Comparison of ENCODE assay signal across 16 mouse cellular contexts in the genomic region with DNA sequence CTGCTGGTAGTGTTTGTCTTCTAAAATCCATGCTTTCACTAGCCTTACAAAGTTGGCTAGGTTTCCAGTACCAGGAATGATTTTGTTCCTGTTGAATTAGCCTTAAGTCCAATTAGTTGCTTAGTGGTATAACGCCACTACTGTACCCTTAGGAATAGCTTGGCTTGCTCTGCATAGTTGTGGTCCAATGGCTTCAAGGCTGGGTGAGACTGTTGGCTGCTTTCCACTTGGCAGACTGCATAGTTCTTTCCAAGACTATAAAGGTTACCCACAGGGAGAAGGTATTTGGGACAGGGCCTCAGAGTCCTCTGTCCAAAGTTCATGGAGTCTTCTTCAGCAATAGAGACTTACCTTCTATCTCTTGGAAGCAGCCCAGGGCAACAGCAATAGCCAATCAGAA.
DNase-seq lines count a peak whose midpoint lies in the region; ATAC-seq lines count a peak whose summit lies in the region.
"Had no signal": no experiment of that assay in that cellular context is flagged by ENCODE, and none has a peak within 500 bp of the region (broad histone marks: within the 10 kb centered on the region; RNA-seq: fewer than 3 reads in every experiment).

No protein-coding gene starts in this region.

- DNase-seq in cerebellum, postnatal 10 days: peak; percentile 10 to 19
- no peak for DNase-seq in cerebellum, postnatal 25 days
- DNase-seq in kidney, adult 18-20 months: peak; percentile 74
- peak; percentile 30 for DNase-seq in adipocyte (ENCODE audit: low spot score)
- peak; percentile 62 for DNase-seq in heart, postnatal 4 days
- no peak for DNase-seq in thymus, postnatal 36 days
- DNase-seq in urinary bladder, adult 2 months (ENCODE audit: low spot score): no peak
- DNase-seq: cerebellum, adult 2 months; lung, embryonic 14.5 days; right cerebral cortex, adult 18-20 months had no signal

- no peaks in the 10 kb centered on the region for H3K9me3 ChIP-seq in kidney, embryonic 16.5 days (ENCODE audit: low read length)
- H3K9me3 ChIP-seq: embryonic facial prominence, embryonic 15.5 days; midbrain, embryonic 10.5 days had no signal

- no peak overlapping the region for H3K4me2 ChIP-seq in kidney, embryonic 16.5 days (replicated peaks; ENCODE audit: low read depth, low read length)
- H3K4me2 ChIP-seq: embryonic facial prominence, embryonic 15.5 days; lung, embryonic 14.5 days had no signal

- ATAC-seq in kidney, embryonic 16.5 days (ENCODE audit: low FRiP score, low TSS enrichment): no peak
- ATAC-seq: activated CD4-positive, CD25-positive, alpha-beta regulatory T cell, adult 4 months; intestine, postnatal 0 days had no signal

- WGBS in kidney, embryonic 16.5 days: 79% methylated on average over 1 of the region's 1 CpGs

- no peak overlapping the region for H3K27ac ChIP-seq in kidney, embryonic 16.5 days (ENCODE audit: low read length)
- H3K27ac ChIP-seq: embryonic facial prominence, embryonic 15.5 days; midbrain, embryonic 10.5 days had no signal

- H3K4me3 ChIP-seq in kidney, embryonic 16.5 days (ENCODE audit: low read length): no peak overlapping the region
- H3K4me3 ChIP-seq: embryonic facial prominence, embryonic 15.5 days; midbrain, embryonic 10.5 days had no signal

- H3K4me1 ChIP-seq in kidney, embryonic 16.5 days (ENCODE audit: insufficient read depth, low read length): no peaks in the 10 kb centered on the region
- H3K4me1 ChIP-seq: embryonic facial prominence, embryonic 15.5 days had no signal

- no peaks in the 10 kb centered on the region for H3K36me3 ChIP-seq in kidney, embryonic 16.5 days (ENCODE audit: insufficient read depth, low read length)
- H3K36me3 ChIP-seq: embryonic facial prominence, embryonic 15.5 days; G1E; midbrain, embryonic 10.5 days had no signal

- no peaks in the 10 kb centered on the region for H3K27me3 ChIP-seq in kidney, embryonic 16.5 days (ENCODE audit: insufficient read depth, low read length)
- H3K27me3 ChIP-seq: embryonic facial prominence, embryonic 15.5 days had no signal

- H3K9ac ChIP-seq in kidney, embryonic 16.5 days (replicated peaks; ENCODE audit: low read length): no peak overlapping the region
- H3K9ac ChIP-seq: embryonic facial prominence, embryonic 15.5 days; lung, embryonic 14.5 days had no signal

Comparison
In these comparisons a context has a peak if more than half of its experiments do, and no peak if none do; other contexts are left out.
1. DNase-seq: peak in cerebellum, postnatal 10 days (2 of 2), kidney, adult 18-20 months (single experiment), adipocyte (single experiment) and heart, postnatal 4 days (single experiment); none in cerebellum, postnatal 25 days (0 of 2), thymus, postnatal 36 days (0 of 2) and urinary bladder, adult 2 months (single experiment).